Mouse (Mus musculus) heart, adult 10 weeks (tissue): ENCODE measurements around the gene Aarsd1. TPM values are rescaled to one million over a fixed set of nuclear protein-coding genes. Genes with fewer than 3 reads are reported as not detected.

Experiments
- polyA plus RNA-seq: library from polyadenylated mRNA; stranded (reverse); fragments of 350-450 nt; fragmentation: Illumina TruSeq; extraction: RNeasy Lipid Tissue Mini Kit (QIAGEN cat#74804); gene quantifications from one replicate; pipeline ENCODE4 v1.2.3, GENCODE M21; 2014; ENCODE audit warnings: low read depth, low replicate concordance

Gene Aarsd1
- polyA plus RNA-seq, result 46.6 TPM

DNA sequence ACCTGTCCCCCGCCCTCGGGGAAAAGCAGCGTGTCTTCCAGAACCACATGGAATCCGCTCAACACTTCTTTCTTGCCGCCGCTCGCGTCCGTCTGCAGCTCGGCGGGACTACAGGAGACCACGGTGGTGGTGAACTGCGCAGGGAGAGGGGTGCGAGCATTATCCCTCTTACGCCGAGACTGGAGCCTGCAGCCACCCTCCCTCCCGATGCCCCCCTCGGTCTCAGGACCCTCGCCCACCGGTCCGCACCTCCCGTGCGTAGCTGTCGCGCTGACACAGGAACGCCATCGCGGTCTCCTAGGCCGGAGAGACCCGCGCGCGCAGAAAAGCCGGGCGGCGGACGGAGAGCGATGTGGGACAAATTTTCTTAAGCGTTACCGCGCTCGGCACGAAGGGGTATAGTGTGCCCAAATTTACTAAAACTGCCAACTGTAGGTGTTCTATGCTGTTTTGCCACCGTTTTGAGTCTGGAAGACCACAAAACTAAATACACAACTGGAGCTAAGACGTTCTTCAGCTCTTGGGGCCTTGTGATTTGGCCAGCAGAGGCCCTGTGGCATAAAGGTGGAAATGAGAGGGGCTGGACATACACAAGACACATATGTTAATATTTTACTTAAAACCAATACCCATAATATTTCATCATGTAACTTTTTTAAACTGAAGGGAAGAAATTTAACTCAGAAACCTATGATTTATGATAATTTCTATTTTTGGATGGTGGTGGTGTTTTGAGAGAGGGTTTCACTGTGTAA is at the start of gene Aarsd1:
Gene Aarsd1 (minus strand): TSS at position 515 of the 755 bp plus-strand sequence.

DNA sequence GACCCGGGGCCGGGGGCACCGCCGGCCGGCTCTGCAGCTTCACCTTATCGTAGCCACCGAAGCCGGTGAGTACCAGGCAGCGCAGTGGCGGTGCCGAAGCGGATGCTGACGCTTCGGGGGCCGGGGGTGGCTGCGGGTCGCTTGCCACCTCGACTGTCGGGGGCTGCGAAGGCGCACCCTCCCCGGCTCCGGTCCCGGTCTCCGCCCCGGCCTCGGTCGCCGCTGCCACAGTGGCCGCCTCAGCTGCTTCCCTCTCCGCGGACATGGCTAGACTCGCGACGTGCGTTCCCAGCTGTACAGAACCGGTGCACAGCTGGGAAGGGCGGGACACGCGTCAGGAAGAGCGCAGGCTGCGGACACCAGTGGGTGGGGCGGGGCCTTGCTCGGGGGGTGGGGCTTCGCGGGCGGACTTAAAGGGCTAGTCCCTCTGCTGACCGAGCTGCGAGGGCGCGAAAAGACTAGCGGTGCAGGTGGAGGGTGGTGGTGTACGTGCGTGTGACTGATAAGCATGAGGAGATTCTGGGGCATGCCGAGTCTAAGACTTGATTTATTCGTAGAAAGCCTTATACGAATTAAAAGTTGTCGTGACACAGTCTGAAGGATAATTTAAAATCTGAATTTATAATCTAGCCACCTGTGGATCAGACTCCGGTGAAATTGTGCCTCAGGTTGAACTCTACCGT is 48.6 kb upstream of the Aarsd1 start, which contains the start of gene Vat1:
Gene Vat1 (minus strand): TSS at position 362 of the 683 bp plus-strand sequence.

DNA sequence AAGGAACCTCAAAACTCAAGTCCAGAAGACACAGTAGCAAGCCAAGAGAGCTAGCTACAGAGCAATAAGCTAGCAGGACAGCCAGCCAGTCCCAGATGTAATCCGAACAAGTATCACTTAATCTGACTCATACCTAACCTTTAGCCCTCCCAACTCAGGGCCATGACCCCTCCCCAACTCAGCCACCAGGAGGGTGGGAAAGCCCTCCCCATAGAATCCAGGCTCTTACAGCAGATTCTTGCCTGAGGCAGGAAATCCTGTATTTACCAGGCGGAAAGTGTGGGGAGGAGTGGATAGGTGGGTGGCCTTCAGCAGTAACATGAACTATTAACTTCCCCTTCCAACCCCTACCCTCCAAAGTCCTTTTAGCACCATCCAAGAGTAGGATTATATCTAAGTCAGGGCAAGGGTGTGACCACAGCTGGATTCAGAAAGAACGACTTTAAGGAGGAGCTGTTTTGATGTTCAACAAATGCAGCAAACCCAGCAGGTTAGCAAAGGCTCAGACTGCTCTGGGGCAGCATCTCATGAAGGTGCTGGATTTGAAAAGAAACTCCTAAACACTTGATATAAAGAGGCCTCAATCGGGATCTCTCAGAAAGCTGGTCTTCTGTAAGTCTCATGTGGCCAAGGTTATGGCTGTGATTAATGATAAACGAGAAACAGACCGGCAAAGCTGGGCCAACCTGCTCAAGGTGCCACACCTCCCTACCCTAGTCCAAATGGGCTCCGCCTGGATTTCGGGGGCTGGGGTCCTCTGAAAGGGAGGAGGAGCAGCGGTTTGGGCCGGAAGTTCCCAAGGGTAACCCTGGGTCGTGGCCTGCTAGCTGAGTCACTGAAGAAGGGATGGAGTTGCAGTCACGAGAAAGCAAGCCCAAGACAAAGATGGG is 47.0 kb upstream of the Aarsd1 start, which contains the start of gene Rnd2:
Gene Rnd2 (plus strand): TSS at position 789 of the 890 bp plus-strand sequence.

DNA sequence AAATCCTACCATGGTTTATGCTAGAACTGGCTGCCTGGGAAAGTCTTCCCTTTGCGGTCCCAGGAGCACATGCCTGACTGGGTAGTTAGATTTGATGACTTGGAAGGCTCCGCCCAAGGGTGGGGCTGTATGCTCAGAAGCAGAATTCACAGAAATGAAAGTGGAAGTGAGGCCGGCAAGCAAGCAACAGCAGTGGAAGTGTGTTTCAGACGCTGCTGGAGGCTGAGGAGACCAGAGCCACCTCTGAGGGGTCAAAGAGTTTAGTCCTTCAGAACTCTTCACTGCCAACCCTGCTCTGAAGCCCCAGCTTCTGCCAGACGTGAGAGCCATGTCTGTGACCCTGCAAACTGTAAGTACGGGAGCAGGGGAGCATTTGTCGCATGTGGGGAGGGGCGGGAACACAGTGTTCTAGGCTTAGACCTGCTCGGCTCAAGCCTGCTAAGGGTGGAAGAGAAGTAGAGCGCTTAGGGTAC is 30.9 kb upstream of the Aarsd1 start, which contains the start of gene Ifi35:
Gene Ifi35 (plus strand): TSS at position 134 of the 473 bp plus-strand sequence.

DNA sequence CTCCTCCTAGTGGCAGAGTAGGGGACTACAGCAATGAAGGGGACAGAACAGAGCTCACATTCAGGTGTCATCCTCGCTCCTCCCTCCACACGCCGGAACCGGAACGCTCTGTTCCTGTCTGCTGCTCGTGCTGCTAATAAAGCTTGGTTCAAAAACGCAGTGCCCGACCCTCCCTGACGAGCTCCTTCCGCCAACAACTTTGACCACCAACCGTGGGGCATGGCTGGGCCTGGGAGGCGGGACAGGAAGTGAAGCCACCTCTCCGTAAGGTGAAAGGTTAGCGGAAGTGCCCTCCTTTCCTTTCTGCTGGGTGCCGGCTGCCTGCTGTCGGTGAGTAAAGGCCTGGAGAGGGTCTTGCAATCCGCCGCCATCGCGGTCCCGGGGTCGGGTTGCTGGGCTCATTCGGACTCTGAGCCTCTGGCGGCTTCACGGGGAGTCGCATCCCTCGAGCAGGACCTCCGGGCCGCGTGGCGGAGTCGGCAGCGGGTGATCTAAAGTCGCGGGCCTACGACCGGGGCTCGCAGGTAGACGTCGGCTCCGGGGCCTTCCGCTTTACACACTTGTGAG is 24.8 kb upstream of the Aarsd1 start, which contains the start of gene Rpl27:
Gene Rpl27 (plus strand): TSS at position 172 of the 567 bp plus-strand sequence.

DNA sequence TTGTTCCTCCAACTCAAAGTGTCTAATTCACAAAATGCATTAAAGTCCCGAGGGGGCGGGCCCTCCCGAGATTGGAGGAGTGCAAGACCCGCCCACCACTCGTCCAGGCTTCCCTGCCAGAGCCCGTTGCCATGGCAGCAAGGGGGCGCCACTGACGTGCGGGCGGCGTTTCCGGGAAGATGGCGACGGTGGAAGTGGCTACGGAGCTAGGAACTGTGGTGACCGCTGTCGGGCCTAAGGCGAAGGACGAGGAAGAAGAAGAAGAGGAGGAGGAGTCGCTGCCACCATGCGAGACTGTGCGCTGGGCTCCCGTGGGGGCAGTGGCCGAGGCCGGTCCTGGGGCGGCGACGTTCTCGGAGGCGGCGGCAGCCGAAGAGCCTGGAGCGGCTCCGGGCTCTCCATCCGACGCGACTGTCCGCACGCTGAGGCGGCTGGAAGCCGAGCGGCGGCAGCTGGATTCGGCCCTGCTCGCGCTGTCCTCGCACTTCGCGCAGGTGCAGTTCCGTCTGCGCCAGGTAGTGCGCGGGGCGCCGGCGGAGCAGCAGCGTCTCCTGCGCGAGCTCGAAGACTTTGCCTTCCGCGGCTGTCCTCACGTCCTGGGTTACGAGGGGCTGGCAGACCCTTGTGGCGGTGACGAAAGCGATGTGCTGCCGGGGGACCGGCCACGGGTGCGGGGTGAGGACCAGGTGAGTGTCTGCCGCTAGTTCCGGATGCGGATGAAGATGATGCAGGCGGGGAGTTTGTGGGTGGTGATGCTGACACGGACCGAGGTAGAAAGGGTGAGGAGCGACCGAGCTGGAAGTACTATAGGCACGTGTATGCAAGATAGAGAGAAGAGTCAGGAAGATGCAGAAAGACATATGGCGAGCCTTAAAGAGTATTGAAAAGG is 7.8 kb upstream of the Aarsd1 start, which contains the start of the genes Rundc1 and Ptges3l:
Gene Rundc1 (plus strand): TSS at position 161 of the 889 bp plus-strand sequence.
Gene Ptges3l (minus strand): TSS at position 409 of the 889 bp plus-strand sequence.

DNA sequence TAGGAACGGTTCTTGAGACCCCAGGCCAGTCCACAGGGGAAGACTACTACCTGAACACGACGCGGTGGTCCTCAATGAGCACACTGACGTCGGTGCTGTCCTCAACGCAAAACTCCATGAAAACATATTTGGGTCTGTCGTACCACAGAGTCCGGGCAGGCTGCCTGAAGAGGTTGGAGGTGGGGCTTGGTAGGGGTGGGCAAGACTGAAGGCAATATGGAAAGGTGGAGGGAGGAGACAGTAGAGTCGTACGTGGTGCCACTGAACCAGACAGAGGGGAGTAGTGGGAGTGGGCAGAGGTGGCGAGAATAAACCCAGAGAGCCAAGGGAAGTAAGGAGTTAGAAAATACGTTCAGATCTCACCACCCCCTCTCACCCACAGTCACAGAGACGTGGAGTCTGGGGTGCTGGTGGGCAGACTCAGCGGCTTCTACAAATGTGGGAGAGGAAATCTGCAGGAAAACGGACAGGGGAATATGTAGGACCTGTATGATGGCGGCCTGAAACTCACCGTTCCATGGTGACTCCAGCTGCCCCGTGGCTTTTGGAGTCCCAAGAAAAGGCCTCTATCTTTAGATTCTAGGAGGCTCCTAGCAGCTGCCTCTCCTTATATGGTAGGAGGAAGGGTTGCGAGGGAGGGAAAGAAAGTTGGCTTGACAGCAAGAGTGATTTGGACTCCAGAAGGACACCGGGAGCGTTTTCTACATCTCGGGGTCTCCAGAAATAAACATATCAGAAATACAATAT is 6.9 kb upstream of the Aarsd1 start, which contains the start of gene Gm27029:
Gene Gm27029 (minus strand): TSS at position 692 of the 747 bp plus-strand sequence.

DNA sequence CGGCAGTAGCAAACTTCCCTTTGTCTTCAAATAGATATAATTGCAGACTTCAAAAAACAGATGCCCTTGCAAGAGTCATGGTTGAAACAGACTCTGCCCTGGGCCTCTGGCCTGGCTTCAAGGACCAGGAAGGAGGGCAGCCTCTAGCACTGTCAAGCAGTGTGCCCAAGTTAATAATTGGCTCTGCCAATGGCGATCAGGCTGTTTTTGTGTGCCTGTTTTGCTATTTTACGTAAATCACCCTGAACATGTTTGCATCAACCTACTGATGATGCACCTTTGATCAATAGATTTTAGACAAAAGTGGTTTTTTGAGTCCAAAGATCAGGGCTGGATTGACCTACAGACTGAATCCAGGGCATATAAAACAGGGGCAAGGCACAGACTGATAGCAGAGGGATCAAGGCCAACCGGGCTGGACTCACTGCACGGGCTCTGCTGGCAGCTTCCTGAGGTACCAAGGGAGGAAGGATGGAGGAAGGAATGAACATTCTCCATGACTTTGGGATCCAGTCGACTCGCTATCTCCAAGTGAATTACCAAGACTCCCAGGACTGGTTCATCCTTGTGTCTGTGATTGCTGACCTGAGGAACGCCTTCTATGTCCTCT is 50.0 kb downstream of the Aarsd1 start, which contains the start of gene G6pc:
Gene G6pc (plus strand): TSS at position 236 of the 610 bp plus-strand sequence.

Other genes with a start within 250 kb of the Aarsd1 start
- gene Cntnap1, start 247.1 kb downstream of the Aarsd1 start, polyA plus RNA-seq, result 2.4 TPM
- gene Plekhh3, start 246.3 kb downstream of the Aarsd1 start, polyA plus RNA-seq, result 16.2 TPM
- not detected for gene Ccr10, start 242.2 kb downstream of the Aarsd1 start, polyA plus RNA-seq
- 30.8 TPM for gene Ezh1, start 191.2 kb downstream of the Aarsd1 start, polyA plus RNA-seq
- 49.3 TPM for gene Ramp2, start 171.6 kb downstream of the Aarsd1 start, polyA plus RNA-seq
- gene Vps25, start 163.9 kb downstream of the Aarsd1 start, polyA plus RNA-seq, result 142 TPM
- 13.8 TPM for gene Wnk4, start 157.0 kb downstream of the Aarsd1 start, polyA plus RNA-seq
- gene Cntd1, start 138.6 kb downstream of the Aarsd1 start, polyA plus RNA-seq, result 0.58 TPM
- 111 TPM for gene Coa3, start 138.5 kb downstream of the Aarsd1 start, polyA plus RNA-seq
- 86.4 TPM for gene Becn1, start 115.3 kb downstream of the Aarsd1 start, polyA plus RNA-seq
- gene Psme3, start 101.4 kb downstream of the Aarsd1 start, polyA plus RNA-seq, result 58.9 TPM
- gene Aoc2, start 92.6 kb downstream of the Aarsd1 start, polyA plus RNA-seq, result 2.0 TPM
- gene Aoc3, start 87.0 kb downstream of the Aarsd1 start, polyA plus RNA-seq, result 10.5 TPM
- 0.24 TPM for gene G6pc, start 50.1 kb downstream of the Aarsd1 start, polyA plus RNA-seq
- gene Gm27029, start 7.2 kb upstream of the Aarsd1 start, polyA plus RNA-seq, result 2.9 TPM
- 9.5 TPM for gene Rundc1, start 7.5 kb upstream of the Aarsd1 start, polyA plus RNA-seq
- gene Ptges3l, start 7.7 kb upstream of the Aarsd1 start, polyA plus RNA-seq, result 71.9 TPM
- 319 TPM for gene Rpl27, start 24.7 kb upstream of the Aarsd1 start, polyA plus RNA-seq
- 28.4 TPM for gene Ifi35, start 30.8 kb upstream of the Aarsd1 start, polyA plus RNA-seq
- gene Rnd2, start 47.4 kb upstream of the Aarsd1 start, polyA plus RNA-seq, result 7.1 TPM
- 21.1 TPM for gene Vat1, start 48.6 kb upstream of the Aarsd1 start, polyA plus RNA-seq
- not detected for gene Brca1, start 134.3 kb upstream of the Aarsd1 start, polyA plus RNA-seq
- gene Nbr1, start 134.5 kb upstream of the Aarsd1 start, polyA plus RNA-seq, result 100.0 TPM
- gene Tmem106a, start 164.6 kb upstream of the Aarsd1 start, polyA plus RNA-seq, result 4.6 TPM
- not detected for gene Gm11634, start 181.6 kb upstream of the Aarsd1 start, polyA plus RNA-seq
- gene Rdm1, start 209.6 kb upstream of the Aarsd1 start, polyA plus RNA-seq, result 54.8 TPM
- gene Arl4d, start 247.9 kb upstream of the Aarsd1 start, polyA plus RNA-seq, result 21.8 TPM